Mouse (Mus musculus): ENCODE measurements around the gene Stx17.

Gene Stx17

GRCm38 (mm10) chr4:48124773-48125469 is at the start of gene Stx17:
Stx17 (plus strand) TSS chr4:48124915.
- in situ Hi-C loops (cut with MboI; ENCODE audit: unreplicated experiment in 2 of 2): loop anchor here in 1 of 2 experiments (5.0 kb wide), 1 partner anchor 78 kb away; the partner anchor contains the start of gene Nr4a3

GRCm38 (mm10) chr4:48076693-48077471 is 47.8 kb upstream of the Stx17 start:
- in situ Hi-C loops (cut with MboI; ENCODE audit: unreplicated experiment in 2 of 2): no loop called here

GRCm38 (mm10) chr4:48078213-48078612 is 46.5 kb upstream of the Stx17 start:
- in situ Hi-C loops (cut with MboI; ENCODE audit: unreplicated experiment in 2 of 2): no loop called here

DNA sequence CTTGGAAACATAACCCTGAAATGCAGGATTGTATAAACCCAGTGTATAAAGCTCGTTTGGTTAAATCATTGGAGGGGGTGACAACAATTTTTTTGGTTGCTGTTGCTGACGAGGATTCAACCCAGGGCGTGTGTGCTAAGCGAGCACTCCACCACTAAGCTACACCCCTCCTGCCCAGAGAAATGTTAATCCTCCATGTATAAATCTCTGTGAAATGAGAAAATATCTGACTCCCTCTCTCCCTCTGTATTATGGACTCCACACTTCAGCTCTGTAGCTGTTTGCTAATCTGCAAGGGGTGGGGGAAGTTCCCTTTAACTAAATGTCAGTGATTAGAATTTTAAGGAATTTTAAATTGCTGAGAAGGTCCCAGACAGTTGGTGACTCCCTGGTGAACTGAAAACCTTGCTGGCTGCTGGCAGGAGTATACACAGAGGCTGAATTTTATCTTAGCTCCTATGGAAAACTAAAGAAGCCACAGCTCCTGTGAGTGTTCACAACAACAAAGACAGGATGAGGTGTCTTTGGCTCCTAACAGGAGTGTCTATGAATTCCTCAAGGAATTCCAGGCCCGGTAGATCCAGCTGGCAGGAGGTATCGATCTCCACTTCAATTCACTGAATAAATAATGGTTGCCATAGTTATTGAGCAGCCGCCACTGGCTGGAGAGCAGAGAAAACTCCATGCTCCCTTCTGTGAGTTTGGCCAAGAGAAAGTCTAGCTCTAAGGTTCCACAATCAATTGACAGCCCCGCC is 45.3 kb upstream of the Stx17 start:
- in situ Hi-C loops (cut with MboI; ENCODE audit: unreplicated experiment in 2 of 2): no loop called here

DNA sequence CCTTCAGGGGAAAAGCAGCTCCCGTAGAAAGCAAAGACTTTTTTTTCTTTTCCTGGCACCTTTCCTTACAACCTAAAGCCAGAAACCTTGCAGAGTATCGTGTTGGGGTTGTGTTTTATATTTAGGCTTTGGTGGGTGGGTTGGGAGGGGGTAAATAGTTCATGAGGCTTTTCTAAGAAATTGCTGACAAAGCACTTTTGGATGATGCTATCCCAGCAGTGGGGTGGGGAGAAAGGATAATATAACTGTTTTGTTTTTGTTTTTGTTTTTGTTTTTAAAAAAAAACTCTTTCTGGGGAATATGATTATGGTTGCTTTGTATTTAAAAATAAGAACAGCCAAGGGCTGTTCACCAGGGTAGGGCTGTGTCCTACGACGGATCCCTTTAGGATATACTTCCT is 41.3 kb upstream of the Stx17 start:
- in situ Hi-C loops (cut with MboI; ENCODE audit: unreplicated experiment in 2 of 2): no loop called here

GRCm38 (mm10) chr4:48086609-48087008 is 38.1 kb upstream of the Stx17 start:
- in situ Hi-C loops (cut with MboI; ENCODE audit: unreplicated experiment in 2 of 2): no loop called here

DNA sequence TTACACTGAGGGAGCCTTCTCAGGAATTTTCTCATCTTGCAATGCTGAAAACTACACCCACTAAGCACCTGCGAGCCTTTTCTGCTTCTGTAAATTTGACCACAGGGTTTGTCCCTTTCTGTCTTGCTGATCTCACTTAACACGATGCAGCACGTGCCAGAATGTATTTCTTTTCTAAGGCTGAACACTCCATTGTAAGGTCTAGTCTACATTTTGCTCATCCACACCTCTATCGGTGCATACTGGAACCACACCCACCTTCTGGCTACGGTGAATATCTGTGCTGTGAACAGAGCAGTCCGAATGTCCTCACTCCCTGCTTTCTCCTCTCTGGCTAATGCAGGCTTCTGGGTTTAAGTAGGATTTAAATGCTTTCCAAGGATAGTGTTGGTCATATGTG is 37.2 kb upstream of the Stx17 start:
- in situ Hi-C loops (cut with MboI; ENCODE audit: unreplicated experiment in 2 of 2): no loop called here

DNA sequence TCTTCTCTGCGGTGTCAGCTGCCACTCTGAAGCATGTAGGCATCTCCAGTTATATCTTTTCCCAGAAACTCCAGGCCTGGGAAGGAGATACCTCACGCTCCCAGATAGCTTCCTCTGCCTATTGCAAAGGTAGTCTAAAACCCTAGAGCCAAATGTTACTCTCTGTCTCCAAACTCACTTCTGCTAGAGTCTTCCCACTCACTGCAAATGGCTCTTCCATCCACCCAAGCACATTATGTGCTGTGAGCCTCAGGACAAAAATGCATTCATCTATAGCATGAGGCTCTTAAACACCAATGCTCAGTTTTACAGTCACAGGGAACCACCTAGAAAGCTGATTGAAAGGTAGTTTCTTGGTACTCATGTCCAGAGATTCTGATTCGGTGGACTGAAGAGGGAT is 31.5 kb upstream of the Stx17 start:
- in situ Hi-C loops (cut with MboI; ENCODE audit: unreplicated experiment in 2 of 2): no loop called here

GRCm38 (mm10) chr4:48100217-48100616 is 24.5 kb upstream of the Stx17 start:
- in situ Hi-C loops (cut with MboI; ENCODE audit: unreplicated experiment in 2 of 2): loop anchor here in 1 of 2 experiments (10.0 kb wide), 1 partner anchor 95 kb away; no protein-coding TSS in a partner anchor

- in situ Hi-C loops (cut with MboI; ENCODE audit: unreplicated experiment in 2 of 2): loop anchor here in 1 of 2 experiments (10.0 kb wide), 1 partner anchor 93 kb away; no protein-coding TSS in a partner anchor
Observed at GRCm38 (mm10) chr4:48101981-48102380, 22.7 kb upstream of the Stx17 start.

GRCm38 (mm10) chr4:48105387-48105786 is 19.3 kb upstream of the Stx17 start:
- in situ Hi-C loops (cut with MboI; ENCODE audit: unreplicated experiment in 2 of 2): loop anchor here (5.0 to 10.0 kb wide), 3 partner anchors 89 to 277 kb away; no protein-coding TSS in a partner anchor

DNA sequence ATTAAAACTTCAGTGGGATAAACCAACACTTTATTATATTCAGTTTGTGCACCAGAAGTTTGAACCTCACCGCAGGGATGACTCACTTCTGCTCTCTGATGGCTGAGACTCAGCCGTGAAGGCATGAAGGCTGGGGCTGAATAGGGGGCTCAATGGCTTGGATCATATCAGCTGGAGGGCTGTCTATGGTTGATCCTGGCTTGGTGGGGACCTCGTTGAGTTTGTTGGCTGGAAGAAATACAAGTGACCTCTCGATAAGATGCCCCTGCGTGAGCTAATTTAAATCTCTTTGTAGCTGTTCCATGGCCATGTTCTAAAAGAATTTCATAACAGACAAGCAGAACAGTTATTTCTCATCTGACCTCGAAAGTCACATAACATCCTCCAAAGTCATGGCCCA is 17.6 kb upstream of the Stx17 start:
- in situ Hi-C loops (cut with MboI; ENCODE audit: unreplicated experiment in 2 of 2): loop anchor here (5.0 to 10.0 kb wide), 3 partner anchors 88 to 275 kb away; no protein-coding TSS in a partner anchor

DNA sequence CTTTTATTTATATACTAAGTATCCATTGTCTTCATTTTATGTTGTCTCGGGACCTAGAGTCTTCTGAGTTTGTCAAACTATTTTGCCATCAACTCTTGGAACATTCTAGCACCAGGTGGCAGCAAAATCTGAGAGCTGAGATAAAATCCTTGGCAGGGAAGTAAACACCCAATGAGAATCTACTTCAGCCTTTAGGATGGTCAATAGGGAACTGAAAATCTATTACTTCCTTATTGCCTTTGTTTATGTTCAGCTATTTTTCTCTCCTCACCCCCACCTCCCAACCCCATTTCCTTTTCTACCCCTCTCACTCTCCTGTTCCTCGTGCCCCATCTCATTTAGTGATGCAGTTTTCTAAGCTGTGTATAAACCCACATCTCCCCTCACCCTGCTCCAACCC is 16.1 kb upstream of the Stx17 start:
- in situ Hi-C loops (cut with MboI; ENCODE audit: unreplicated experiment in 2 of 2): loop anchor here (5.0 to 10.0 kb wide), 3 partner anchors 86 to 274 kb away; no protein-coding TSS in a partner anchor

- in situ Hi-C loops (cut with MboI; ENCODE audit: unreplicated experiment in 2 of 2): loop anchor here in 1 of 2 experiments (5.0 kb wide), 2 partner anchors 68 to 272 kb away; no protein-coding TSS in a partner anchor
Observed at GRCm38 (mm10) chr4:48110331-48110730, 14.4 kb upstream of the Stx17 start.

- in situ Hi-C loops (cut with MboI; ENCODE audit: unreplicated experiment in 2 of 2): no loop called here
Observed at GRCm38 (mm10) chr4:48116191-48116590, 8.5 kb upstream of the Stx17 start.

DNA sequence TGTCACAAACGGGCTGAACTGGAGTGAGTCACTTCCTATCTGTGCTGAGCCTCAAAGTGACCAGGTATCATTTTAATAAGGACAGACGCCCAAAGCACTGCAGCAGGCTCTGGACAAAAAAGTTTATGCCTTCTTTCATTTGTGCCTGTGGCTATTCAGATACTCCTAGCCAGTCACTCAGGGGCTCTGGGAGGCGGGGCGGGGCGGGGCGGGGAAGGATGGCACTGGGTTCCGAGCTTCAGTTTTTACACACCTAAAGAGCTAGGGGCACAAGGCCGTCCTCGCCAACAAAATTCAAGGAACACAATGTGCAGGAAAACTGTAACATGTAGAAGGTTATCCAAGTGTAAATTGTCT is 321 bp upstream of the Stx17 start:
- in situ Hi-C loops (cut with MboI; ENCODE audit: unreplicated experiment in 2 of 2): loop anchor here in 1 of 2 experiments (5.0 kb wide), 1 partner anchor 77 kb away; the partner anchor contains the start of gene Nr4a3

GRCm38 (mm10) chr4:48130314-48130713 is 5.6 kb downstream of the Stx17 start:
- in situ Hi-C loops (cut with MboI; ENCODE audit: unreplicated experiment in 2 of 2): no loop called here

- in situ Hi-C loops (cut with MboI; ENCODE audit: unreplicated experiment in 2 of 2): no loop called here
Observed at GRCm38 (mm10) chr4:48131606-48132005, 6.9 kb downstream of the Stx17 start.

DNA sequence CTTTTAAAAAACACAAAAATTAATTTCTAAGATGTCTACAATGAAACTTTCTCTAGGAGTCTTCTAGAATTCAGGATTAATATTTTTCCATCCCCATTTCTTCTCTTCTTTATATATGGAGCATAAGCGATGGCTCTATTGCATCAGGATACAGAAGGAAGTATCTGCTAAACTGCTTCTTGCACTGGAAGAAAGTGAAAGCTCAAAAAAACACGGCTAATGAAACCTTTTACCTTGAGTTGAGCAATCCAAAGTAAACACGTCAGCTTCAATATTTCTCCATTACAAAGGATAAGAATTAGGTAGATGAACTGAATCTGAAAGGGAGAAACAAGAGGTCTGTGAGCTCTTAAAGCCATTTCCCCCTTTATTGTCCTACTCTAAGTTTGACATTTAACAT is 8.0 kb downstream of the Stx17 start:
- in situ Hi-C loops (cut with MboI; ENCODE audit: unreplicated experiment in 2 of 2): no loop called here

GRCm38 (mm10) chr4:48149492-48149891 is 24.8 kb downstream of the Stx17 start:
- in situ Hi-C loops (cut with MboI; ENCODE audit: unreplicated experiment in 2 of 2): no loop called here

- in situ Hi-C loops (cut with MboI; ENCODE audit: unreplicated experiment in 2 of 2): no loop called here
Observed at GRCm38 (mm10) chr4:48153229-48153628, 28.5 kb downstream of the Stx17 start.

Measured in v-Abl transformed pro-B cells (cell line).